Mouse (Mus musculus): ENCODE data around the gene Dapk1.

Dapk1 gene

GRCm38 (mm10) chr13:60695186-60695980 lies 93.6 kb downstream of the Dapk1 start:
- no peak for DNase-seq (ENCODE audit: low read depth)

GRCm38 (mm10) chr13:60696323-60696722 lies 94.6 kb downstream of the Dapk1 start:
- DNase-seq (ENCODE audit: low read depth), result no peak

- no peak for DNase-seq (ENCODE audit: low read depth)
Observed at GRCm38 (mm10) chr13:60696741-60697140, 95.0 kb downstream of the Dapk1 start.

- no peak for DNase-seq (ENCODE audit: low read depth)
Observed at GRCm38 (mm10) chr13:60698021-60698420, 96.3 kb downstream of the Dapk1 start.

GRCm38 (mm10) chr13:60701671-60702171 lies 100.0 kb downstream of the Dapk1 start:
- DNase-seq (ENCODE audit: low read depth), result no peak

GRCm38 (mm10) chr13:60707541-60708468 lies 106.1 kb downstream of the Dapk1 start:
- no peak for DNase-seq (ENCODE audit: low read depth)

- DNase-seq (ENCODE audit: low read depth), result no peak
Observed at GRCm38 (mm10) chr13:60709136-60709535, 107.4 kb downstream of the Dapk1 start.

GRCm38 (mm10) chr13:60710963-60711362 lies 109.2 kb downstream of the Dapk1 start:
- no peak for DNase-seq (ENCODE audit: low read depth)

- DNase-seq (ENCODE audit: low read depth), result no peak
Observed at GRCm38 (mm10) chr13:60713537-60713936, 111.8 kb downstream of the Dapk1 start.

GRCm38 (mm10) chr13:60716107-60716506 lies 114.4 kb downstream of the Dapk1 start:
- no peak for DNase-seq (ENCODE audit: low read depth)

- no peak for DNase-seq (ENCODE audit: low read depth)
Observed at GRCm38 (mm10) chr13:60717421-60717820, 115.7 kb downstream of the Dapk1 start.

GRCm38 (mm10) chr13:60719581-60719980 lies 117.8 kb downstream of the Dapk1 start:
- DNase-seq (ENCODE audit: low read depth), result no peak

GRCm38 (mm10) chr13:60722763-60723162 lies 121.0 kb downstream of the Dapk1 start:
- DNase-seq (ENCODE audit: low read depth), result no peak

GRCm38 (mm10) chr13:60728276-60729054 lies 126.7 kb downstream of the Dapk1 start:
- DNase-seq (ENCODE audit: low read depth), result no peak

- no peak for DNase-seq (ENCODE audit: low read depth)
Observed at GRCm38 (mm10) chr13:60729055-60729402, 127.3 kb downstream of the Dapk1 start.

GRCm38 (mm10) chr13:60730587-60730986 lies 128.8 kb downstream of the Dapk1 start:
- DNase-seq (ENCODE audit: low read depth), result no peak

GRCm38 (mm10) chr13:60731001-60731400 lies 129.3 kb downstream of the Dapk1 start:
- no peak for DNase-seq (ENCODE audit: low read depth)

GRCm38 (mm10) chr13:60735306-60735705 lies 133.6 kb downstream of the Dapk1 start:
- DNase-seq (ENCODE audit: low read depth), result no peak

GRCm38 (mm10) chr13:60736421-60737105 lies 134.8 kb downstream of the Dapk1 start:
- DNase-seq (ENCODE audit: low read depth), result no peak

GRCm38 (mm10) chr13:60737632-60738324 lies 136.0 kb downstream of the Dapk1 start:
- peak; percentile 74 for DNase-seq (ENCODE audit: low read depth)

GRCm38 (mm10) chr13:60738429-60738828 lies 136.7 kb downstream of the Dapk1 start:
- peak; percentile 70 for DNase-seq (ENCODE audit: low read depth)
